ENCODE assay signal across 8 mouse cellular contexts in the genomic region with DNA sequence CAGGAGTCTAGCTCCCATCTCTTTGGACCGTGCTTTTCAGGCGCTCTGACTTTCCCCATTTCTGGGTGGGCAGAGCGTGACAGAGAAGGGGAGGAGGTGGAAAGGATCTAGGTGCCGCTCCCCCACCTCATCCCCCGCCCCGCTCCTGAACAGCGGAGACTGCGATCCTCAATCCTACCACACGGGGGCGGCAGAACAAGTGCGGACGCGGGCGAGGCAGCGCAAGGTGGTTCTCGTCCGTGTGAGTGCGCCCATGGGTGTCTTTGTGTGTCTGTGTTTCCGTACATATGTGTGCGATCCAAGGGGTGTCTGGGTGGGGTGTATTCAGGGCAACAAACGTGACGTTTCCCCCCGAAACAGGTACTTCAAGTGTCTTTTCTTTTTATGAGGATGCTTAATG. TPM values are rescaled to one million over a fixed set of nuclear protein-coding genes. Genes with fewer than 3 reads are reported as not detected.
A peak's percentile ranks its signal among the peaks of the same experiment; 100 is the strongest.
DNase-seq lines count a peak whose midpoint lies in the region; ATAC-seq and TF ChIP-seq lines count a peak whose summit lies in the region.

No protein-coding gene starts in this region.

- peaks cover 30% of the 10 kb centered on the region for H3K4me1 ChIP-seq in G1E (ENCODE audit: insufficient read depth, low read depth, low read length)
- peaks cover 30% of the 10 kb centered on the region for H3K4me1 ChIP-seq in forebrain, embryonic 10.5 days

- intact Hi-C loops in heart, postnatal 14 days (cut with DNase I), result no loop called here

- H3K36me3 ChIP-seq in G1E (replicated peaks), result no peaks in the 10 kb centered on the region
- no peaks in the 10 kb centered on the region for H3K36me3 ChIP-seq in forebrain, embryonic 10.5 days (replicated peaks)

- ATAC-seq in G1E (ENCODE audit: extremely low read depth, insufficient number of reproducible peaks, low FRiP score, poor library complexity, severe bottlenecking), result peak; percentile 54; the same call in 1 of the 2 replicates

- peaks cover 67% of the 10 kb centered on the region for H3K27me3 ChIP-seq in G1E (ENCODE audit: insufficient read depth, low read length)
- peaks cover 64% of the 10 kb centered on the region for H3K27me3 ChIP-seq in forebrain, embryonic 10.5 days (ENCODE audit: poor library complexity, severe bottlenecking)

- WGBS in forebrain, embryonic 10.5 days, result under 1% methylated on average over 23 of the region's 23 CpGs
- under 1% methylated on average over 23 of the region's 23 CpGs for WGBS in large intestine, adult 2 months

- H3K27ac ChIP-seq in forebrain, embryonic 10.5 days, result no peak overlapping the region

- 0 out of 2 replicates have a peak, but pooled peaks cover 3% of the 10 kb centered on the region for H3K9me3 ChIP-seq in G1E (replicated peaks)
- H3K9me3 ChIP-seq in forebrain, embryonic 10.5 days, result no peaks in the 10 kb centered on the region

- peak; percentile 93 for TF ChIP-seq CTCF in G1E (IDR thresholded peaks at IDR 0.05; ENCODE audit: low read depth, low read length)

- DNase-seq in G1E (ENCODE audit: low spot score), result peak; percentile 72
- peak; percentile 57 for DNase-seq in c-Kit-negative CD71-positive TER-119-positive erythroid progenitor cells, embryonic 14.5 days (ENCODE audit: low read depth, low spot score)
- DNase-seq in forebrain, embryonic 10.5 days (ENCODE audit: extremely low spot score, low spot score), result peak; percentile 75
- DNase-seq in heart, postnatal 14 days, result peak; percentile 85 to 91
- DNase-seq in large intestine, adult 2 months (ENCODE audit: low read depth, low spot score), result peak; percentile 31
- DNase-seq in lung, postnatal 14 days, result peak; percentile 88
- peak; percentile 47 for DNase-seq in retina, adult 2 months (ENCODE audit: low read depth, low spot score)
- peak; percentile 95 for DNase-seq in thymus, postnatal 4 days

- H3K4me3 ChIP-seq in G1E (ENCODE audit: low read depth, low read length), result no peak overlapping the region; the same call in 1 of the 2 replicates
- peak overlapping the region; percentile 14 for H3K4me3 ChIP-seq in forebrain, embryonic 10.5 days

RNA-seq across cellular contexts. Expression of a gene that starts 1.1 kb away (rescaled TPM):
- total RNA-seq in G1E (2014; fragmentation: Nextera tagmentation) (not detected in 2 replicates), G1E (2017) (0.06 and 0.11 TPM in 2 replicates)
- 0.56 and 0.59 TPM in 2 replicates for polyA plus RNA-seq in G1E (2012)
- polyA plus RNA-seq in forebrain, embryonic 10.5 days (2016; fragmentation: Nextera tagmentation; extraction: Ambion mirVana), result 0.35 TPM in 1 of 2 replicates, not detected in the other
- total RNA-seq in heart, postnatal 14 days (2021), result not detected
- polyA plus RNA-seq in large intestine, adult 2 months (2012; rRNA removed), result 0.25 and 0.27 TPM in 2 replicates

RNA-seq across cellular contexts. Expression of a gene that starts 20.8 kb away (rescaled TPM):
- total RNA-seq in G1E (2014; fragmentation: Nextera tagmentation), result 36.8 and 37.5 TPM in 2 replicates
- total RNA-seq in G1E (2017), result 104 and 115 TPM in 2 replicates
- 136 and 173 TPM in 2 replicates for polyA plus RNA-seq in G1E (2012)
- polyA plus RNA-seq in forebrain, embryonic 10.5 days (2016; fragmentation: Nextera tagmentation; extraction: Ambion mirVana), result 195 and 198 TPM in 2 replicates
- total RNA-seq in heart, postnatal 14 days (2021), result 10 to 100 TPM; 41.9 to 50.2 TPM
- polyA plus RNA-seq in large intestine, adult 2 months (2012; rRNA removed), result 101 and 107 TPM in 2 replicates

RNA-seq across cellular contexts. Expression of a gene that starts 37.3 kb away (rescaled TPM):
- total RNA-seq in G1E (2014; fragmentation: Nextera tagmentation) (88.7 and 113 TPM in 2 replicates), G1E (2017) (35.5 and 43.4 TPM in 2 replicates)
- 247 and 287 TPM in 2 replicates for polyA plus RNA-seq in G1E (2012)
- polyA plus RNA-seq in forebrain, embryonic 10.5 days (2016; fragmentation: Nextera tagmentation; extraction: Ambion mirVana), result 102 and 107 TPM in 2 replicates
- total RNA-seq in heart, postnatal 14 days (2021), result 10 to 100 TPM; 50.4 to 54.9 TPM
- 90.2 and 93.7 TPM in 2 replicates for polyA plus RNA-seq in large intestine, adult 2 months (2012; rRNA removed)

RNA-seq across cellular contexts. Expression of a gene that starts 38.3 kb away (rescaled TPM):
- total RNA-seq in G1E (2014; fragmentation: Nextera tagmentation) (21.4 and 39.8 TPM in 2 replicates), G1E (2017) (19.7 and 20.7 TPM in 2 replicates)
- polyA plus RNA-seq in G1E (2012), result 33.1 and 33.9 TPM in 2 replicates
- polyA plus RNA-seq in forebrain, embryonic 10.5 days (2016; fragmentation: Nextera tagmentation; extraction: Ambion mirVana), result 35.7 and 40.7 TPM in 2 replicates
- total RNA-seq in heart, postnatal 14 days (2021), result 10 to 100 TPM; 40.3 to 42.2 TPM
- polyA plus RNA-seq in large intestine, adult 2 months (2012; rRNA removed), result 29.6 and 33.8 TPM in 2 replicates

RNA-seq across cellular contexts. Expression of a gene that starts 46.9 kb away (rescaled TPM):
- total RNA-seq in G1E (2014; fragmentation: Nextera tagmentation), result 76.9 and 92.3 TPM in 2 replicates
- 18.6 and 20.4 TPM in 2 replicates for total RNA-seq in G1E (2017)
- 1.1 and 1.9 TPM in 2 replicates for polyA plus RNA-seq in G1E (2012)
- polyA plus RNA-seq in forebrain, embryonic 10.5 days (2016; fragmentation: Nextera tagmentation; extraction: Ambion mirVana), result 0.10 and 0.17 TPM in 2 replicates
- 10 to 100 TPM; 12.5 TPM for total RNA-seq in heart, postnatal 14 days (2021)
- 0.94 and 1.1 TPM in 2 replicates for polyA plus RNA-seq in large intestine, adult 2 months (2012; rRNA removed)

Comparison
In these comparisons a context has a peak if more than half of its experiments do, and no peak if none do; other contexts are left out.
1. DNase-seq: peak in every context shown above with its lines; median percentile 95 in thymus, postnatal 4 days; 88 in heart, postnatal 14 days; 88 in lung, postnatal 14 days; 75 in forebrain, embryonic 10.5 days; 72 in G1E; 57 in c-Kit-negative CD71-positive TER-119-positive erythroid progenitor cells, embryonic 14.5 days; 47 in retina, adult 2 months; 31 in large intestine, adult 2 months.